Mouse (Mus musculus): ENCODE data around the gene Capn1. TPM values are rescaled to one million over a fixed set of nuclear protein-coding genes. Genes with fewer than 3 reads are reported as not detected.
A peak's percentile ranks its signal among the peaks of the same experiment; 100 is the strongest.

Capn1 gene
- total and polyA plus RNA-seq, 3 experiments: 34.9 to 42.1 (median 37.9) TPM

GRCm38 (mm10) chr19:5953201-5953770 lies 62.4 kb downstream of the Capn1 start:
- peak; percentile 68 for DNase-seq

GRCm38 (mm10) chr19:5952071-5952691 lies 63.5 kb downstream of the Capn1 start:
- peak; percentile 80 for DNase-seq

GRCm38 (mm10) chr19:5951631-5952030 lies 64.1 kb downstream of the Capn1 start:
- DNase-seq: no peak

- DNase-seq: no peak
Measured at GRCm38 (mm10) chr19:5950218-5950617, 65.5 kb downstream of the Capn1 start.

GRCm38 (mm10) chr19:5945891-5946290 lies 69.8 kb downstream of the Capn1 start:
- peak; percentile 42 for DNase-seq

- DNase-seq: no peak
Measured at GRCm38 (mm10) chr19:5945027-5945426, 70.7 kb downstream of the Capn1 start.

GRCm38 (mm10) chr19:5944145-5944544 lies 71.6 kb downstream of the Capn1 start:
- no peak for DNase-seq

GRCm38 (mm10) chr19:5943404-5943803 lies 72.3 kb downstream of the Capn1 start:
- no peak for DNase-seq

- DNase-seq: no peak
Measured at GRCm38 (mm10) chr19:5942581-5942980, 73.1 kb downstream of the Capn1 start.

- peak; percentile 79 for DNase-seq
Measured at GRCm38 (mm10) chr19:5940656-5941055, 75.0 kb downstream of the Capn1 start.

GRCm38 (mm10) chr19:5940173-5940572 lies 75.5 kb downstream of the Capn1 start:
- peak; percentile 86 for DNase-seq

- no peak for DNase-seq
Measured at GRCm38 (mm10) chr19:5939715-5940114, 76.0 kb downstream of the Capn1 start.

Small RNA genes within 50 kb of the gene (microRNA-seq; reads per million reads assigned to microRNA genes)
- 0.88 to 2.5 reads per million in 2 experiments for gene Mir6988

Other genes with a start within 250 kb of the Capn1 start
- 100 to 1,000 TPM; 106 to 109 TPM for gene Scyl1, start 244.5 kb downstream of the Capn1 start, total RNA-seq (2021)
- gene Scyl1, start 244.5 kb downstream of the Capn1 start, polyA plus RNA-seq (2012; rRNA removed): 119 and 125 TPM in 2 replicates
- 10 to 100 TPM; 41.2 to 51.4 TPM for gene Frmd8, start 140.6 kb downstream of the Capn1 start, total RNA-seq (2021)
- gene Frmd8, start 140.6 kb downstream of the Capn1 start, polyA plus RNA-seq (2012; rRNA removed): 27.8 and 36.4 TPM in 2 replicates
- gene Slc25a45, start 138.1 kb downstream of the Capn1 start, total RNA-seq (2021): 10 to 100 TPM; 15.5 to 36.2 TPM
- gene Slc25a45, start 138.1 kb downstream of the Capn1 start, polyA plus RNA-seq (2012; rRNA removed): 42.4 and 44.6 TPM in 2 replicates
- gene Tigd3, start 121.7 kb downstream of the Capn1 start, total RNA-seq (2021): 1 to 10 TPM; 1.0 to 1.1 TPM
- 0.48 and 0.53 TPM in 2 replicates for gene Tigd3, start 121.7 kb downstream of the Capn1 start, polyA plus RNA-seq (2012; rRNA removed)
- gene Dpf2, start 102.9 kb downstream of the Capn1 start, total RNA-seq (2021): 100 to 1,000 TPM in 1 of 2 experiments, 10 to 100 TPM in 1; 90.6 to 125 TPM
- 51.7 and 56.3 TPM in 2 replicates for gene Dpf2, start 102.9 kb downstream of the Capn1 start, polyA plus RNA-seq (2012; rRNA removed)
- gene Cdc42ep2, start 91.1 kb downstream of the Capn1 start, total RNA-seq (2021): 1 to 10 TPM; 5.5 to 8.0 TPM
- gene Cdc42ep2, start 91.1 kb downstream of the Capn1 start, polyA plus RNA-seq (2012; rRNA removed): 5.6 and 5.9 TPM in 2 replicates
- 10 to 100 TPM; 15.9 to 20.4 TPM for gene Pola2, start 51.7 kb downstream of the Capn1 start, total RNA-seq (2021)
- gene Pola2, start 51.7 kb downstream of the Capn1 start, polyA plus RNA-seq (2012; rRNA removed): 36.0 and 41.0 TPM in 2 replicates
- gene Slc22a20, start 29.8 kb downstream of the Capn1 start, total RNA-seq (2021): not detected
- not detected in 2 replicates for gene Slc22a20, start 29.8 kb downstream of the Capn1 start, polyA plus RNA-seq (2012; rRNA removed)
- gene Syvn1, start 30.7 kb upstream of the Capn1 start, total RNA-seq (2021): 10 to 100 TPM; 54.1 to 71.3 TPM
- gene Syvn1, start 30.7 kb upstream of the Capn1 start, polyA plus RNA-seq (2012; rRNA removed): 87.3 and 114 TPM in 2 replicates
- gene Mrpl49, start 41.9 kb upstream of the Capn1 start, total RNA-seq (2021): 10 to 100 TPM; 64.8 to 67.5 TPM
- gene Mrpl49, start 41.9 kb upstream of the Capn1 start, polyA plus RNA-seq (2012; rRNA removed): 15.8 and 17.0 TPM in 2 replicates
- gene Fau, start 41.9 kb upstream of the Capn1 start, total RNA-seq (2021): 1,000 to 10,000 TPM; 1,141 to 1,229 TPM
- 984 and 1,350 TPM in 2 replicates for gene Fau, start 41.9 kb upstream of the Capn1 start, polyA plus RNA-seq (2012; rRNA removed)
- 10 to 100 TPM; 24.7 to 37.5 TPM for gene Znhit2, start 45.3 kb upstream of the Capn1 start, total RNA-seq (2021)
- gene Znhit2, start 45.3 kb upstream of the Capn1 start, polyA plus RNA-seq (2012; rRNA removed): 134 and 152 TPM in 2 replicates
- gene Tm7sf2, start 52.5 kb upstream of the Capn1 start, total RNA-seq (2021): 10 to 100 TPM; 22.0 to 48.3 TPM
- gene Tm7sf2, start 52.5 kb upstream of the Capn1 start, polyA plus RNA-seq (2012; rRNA removed): 91.9 and 126 TPM in 2 replicates
- gene Vps51, start 61.3 kb upstream of the Capn1 start, total RNA-seq (2021): 10 to 100 TPM; 57.1 to 60.0 TPM
- gene Vps51, start 61.3 kb upstream of the Capn1 start, polyA plus RNA-seq (2012; rRNA removed): 64.4 and 66.3 TPM in 2 replicates
- gene Tmem262, start 64.1 kb upstream of the Capn1 start, total RNA-seq (2021): not detected
- gene Tmem262, start 64.1 kb upstream of the Capn1 start, polyA plus RNA-seq (2012; rRNA removed): 1.0 TPM in 1 of 2 replicates, not detected in the other
- not detected for gene Gm28374, start 66.4 kb upstream of the Capn1 start, total RNA-seq (2021)
- 0.38 and 0.64 TPM in 2 replicates for gene Gm28374, start 66.4 kb upstream of the Capn1 start, polyA plus RNA-seq (2012; rRNA removed)
- 10 to 100 TPM; 38.9 to 43.5 TPM for gene Zfpl1, start 69.1 kb upstream of the Capn1 start, total RNA-seq (2021)
- 91.2 and 122 TPM in 2 replicates for gene Zfpl1, start 69.1 kb upstream of the Capn1 start, polyA plus RNA-seq (2012; rRNA removed)
- under 1 TPM; 0.73 to 0.98 TPM for gene Cdca5, start 69.1 kb upstream of the Capn1 start, total RNA-seq (2021)
- 0.32 and 0.80 TPM in 2 replicates for gene Cdca5, start 69.1 kb upstream of the Capn1 start, polyA plus RNA-seq (2012; rRNA removed)
- gene AC131692.1, start 78.5 kb upstream of the Capn1 start, total RNA-seq (2021): not detected
- gene AC131692.1, start 78.5 kb upstream of the Capn1 start, polyA plus RNA-seq (2012; rRNA removed): not detected in 2 replicates
- gene Naaladl1, start 89.9 kb upstream of the Capn1 start, total RNA-seq (2021): not detected
- gene Naaladl1, start 89.9 kb upstream of the Capn1 start, polyA plus RNA-seq (2012; rRNA removed): 0.09 and 0.13 TPM in 2 replicates
- gene Sac3d1, start 102.8 kb upstream of the Capn1 start, total RNA-seq (2021): 10 to 100 TPM; 15.7 to 16.5 TPM
- 92.6 and 97.2 TPM in 2 replicates for gene Sac3d1, start 102.8 kb upstream of the Capn1 start, polyA plus RNA-seq (2012; rRNA removed)
- 10 to 100 TPM; 27.0 to 28.2 TPM for gene Snx15, start 112.4 kb upstream of the Capn1 start, total RNA-seq (2021)
- 76.8 and 81.1 TPM in 2 replicates for gene Snx15, start 112.4 kb upstream of the Capn1 start, polyA plus RNA-seq (2012; rRNA removed)
- 1 to 10 TPM; 1.8 to 2.6 TPM for gene Batf2, start 125.1 kb upstream of the Capn1 start, total RNA-seq (2021)
- 5.0 and 6.6 TPM in 2 replicates for gene Batf2, start 125.1 kb upstream of the Capn1 start, polyA plus RNA-seq (2012; rRNA removed)
- gene Arl2, start 125.7 kb upstream of the Capn1 start, total RNA-seq (2021): 10 to 100 TPM; 84.1 to 96.5 TPM
- gene Arl2, start 125.7 kb upstream of the Capn1 start, polyA plus RNA-seq (2012; rRNA removed): 313 and 329 TPM in 2 replicates
- gene Majin, start 168.5 kb upstream of the Capn1 start, total RNA-seq (2021): 1 to 10 TPM; 2.4 to 4.1 TPM
- 0.56 and 0.72 TPM in 2 replicates for gene Majin, start 168.5 kb upstream of the Capn1 start, polyA plus RNA-seq (2012; rRNA removed)
- 10 to 100 TPM; 18.7 to 23.7 TPM for gene Gpha2, start 210.5 kb upstream of the Capn1 start, total RNA-seq (2021)
- 237 and 302 TPM in 2 replicates for gene Gpha2, start 210.5 kb upstream of the Capn1 start, polyA plus RNA-seq (2012; rRNA removed)
- 100 to 1,000 TPM in 1 of 2 experiments, 10 to 100 TPM in 1; 87.1 to 123 TPM for gene Ppp2r5b, start 220.0 kb upstream of the Capn1 start, total RNA-seq (2021)
- gene Ppp2r5b, start 220.0 kb upstream of the Capn1 start, polyA plus RNA-seq (2012; rRNA removed): 247 and 266 TPM in 2 replicates
- 10 to 100 TPM; 31.0 to 36.0 TPM for gene Atg2a, start 225.8 kb upstream of the Capn1 start, total RNA-seq (2021)
- gene Atg2a, start 225.8 kb upstream of the Capn1 start, polyA plus RNA-seq (2012; rRNA removed): 105 and 108 TPM in 2 replicates

Measured in adrenal gland, adult 2 months (tissue).